Mouse (Mus musculus) thymus, postnatal 4 days (tissue): ENCODE measurements around the gene Mecom.
"Not testable (repeated sequence)": the region's sequence is repeated elsewhere in the genome, so short reads cannot be mapped to it uniquely, and the experiment has no call there.

Experiments
- DNase-seq: peaks from one replicate; pipeline ENCODE4 v3.0.0; 2021

The Mecom gene

DNA sequence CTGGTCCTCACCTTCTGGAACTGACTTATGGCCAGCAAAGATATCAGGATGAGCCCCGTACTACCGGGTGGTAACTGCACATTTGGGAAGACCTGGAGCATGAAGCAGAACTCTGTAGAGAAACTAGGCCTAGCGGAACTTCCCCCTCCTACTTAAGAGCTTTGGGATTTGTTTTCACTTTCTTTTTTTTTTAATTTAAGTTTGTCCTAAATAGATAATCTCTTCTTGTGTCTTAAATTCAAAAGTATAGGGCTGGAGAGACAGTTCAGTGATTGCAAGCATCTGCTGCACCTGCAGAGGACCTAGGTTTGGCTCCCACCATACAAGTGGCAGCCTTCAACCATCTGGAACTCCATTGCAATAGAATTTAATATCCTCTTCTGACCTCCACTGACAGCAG, at the start of gene Mecom:
TSS of gene Mecom (minus strand) at position 101 of the 400 bp plus-strand sequence.
- no peak for DNase-seq

DNA sequence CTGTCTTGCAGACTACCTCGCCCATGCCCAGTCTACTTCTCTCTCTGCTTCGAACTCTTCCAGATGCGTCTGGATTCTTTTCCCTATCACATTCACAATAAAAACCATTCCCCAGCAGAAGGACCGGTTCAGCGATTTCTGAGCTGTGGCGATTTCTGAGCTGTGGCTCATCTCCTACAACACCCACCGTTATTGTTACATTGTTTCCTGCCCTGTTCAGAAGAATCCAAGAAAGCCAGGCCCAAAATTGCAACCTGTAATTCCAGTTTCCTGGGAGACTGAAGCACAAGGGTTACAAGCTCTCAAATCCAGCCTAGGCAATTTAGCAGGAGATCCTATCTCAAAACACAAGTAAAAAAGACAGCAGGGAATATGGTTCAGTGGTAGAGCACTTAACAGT, 49.5 kb upstream of the Mecom start:
- no peak for DNase-seq

DNA sequence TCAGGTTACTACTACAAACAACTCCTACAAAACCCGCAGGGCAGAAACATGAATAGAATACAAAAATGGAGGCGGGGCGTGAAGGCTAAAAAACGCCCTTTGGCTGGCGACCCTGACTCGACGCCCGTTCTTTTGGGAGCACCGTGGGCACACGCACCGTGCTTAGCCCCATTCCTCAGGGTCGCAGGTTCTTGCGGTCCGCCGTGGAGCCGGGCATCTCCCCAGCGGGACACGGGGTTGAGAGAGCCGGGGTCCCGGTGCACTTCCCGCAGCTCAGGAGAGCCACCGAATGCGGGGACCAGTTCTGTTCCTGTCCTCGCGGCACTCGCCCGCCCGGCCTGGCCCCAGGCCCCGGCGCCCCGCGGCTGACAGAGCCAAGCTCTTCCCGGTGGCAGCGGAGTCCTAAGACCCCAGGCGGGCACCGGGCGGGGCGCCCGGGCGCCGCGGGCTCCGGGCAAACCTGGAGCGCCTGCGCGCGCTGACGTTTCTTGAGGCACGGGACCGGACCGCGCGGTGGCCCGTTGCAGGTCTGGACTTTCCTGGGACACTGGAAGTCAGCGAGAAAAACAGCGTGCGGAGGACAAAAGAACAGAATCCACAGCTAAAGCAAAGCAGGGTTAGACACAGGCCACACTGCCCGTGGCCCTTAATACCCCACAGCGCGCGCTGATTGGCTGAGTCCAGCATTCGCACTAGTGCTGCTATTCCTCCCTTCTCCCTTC, 47.5 kb upstream of the Mecom start:
- peak; percentile 37 for DNase-seq

DNA sequence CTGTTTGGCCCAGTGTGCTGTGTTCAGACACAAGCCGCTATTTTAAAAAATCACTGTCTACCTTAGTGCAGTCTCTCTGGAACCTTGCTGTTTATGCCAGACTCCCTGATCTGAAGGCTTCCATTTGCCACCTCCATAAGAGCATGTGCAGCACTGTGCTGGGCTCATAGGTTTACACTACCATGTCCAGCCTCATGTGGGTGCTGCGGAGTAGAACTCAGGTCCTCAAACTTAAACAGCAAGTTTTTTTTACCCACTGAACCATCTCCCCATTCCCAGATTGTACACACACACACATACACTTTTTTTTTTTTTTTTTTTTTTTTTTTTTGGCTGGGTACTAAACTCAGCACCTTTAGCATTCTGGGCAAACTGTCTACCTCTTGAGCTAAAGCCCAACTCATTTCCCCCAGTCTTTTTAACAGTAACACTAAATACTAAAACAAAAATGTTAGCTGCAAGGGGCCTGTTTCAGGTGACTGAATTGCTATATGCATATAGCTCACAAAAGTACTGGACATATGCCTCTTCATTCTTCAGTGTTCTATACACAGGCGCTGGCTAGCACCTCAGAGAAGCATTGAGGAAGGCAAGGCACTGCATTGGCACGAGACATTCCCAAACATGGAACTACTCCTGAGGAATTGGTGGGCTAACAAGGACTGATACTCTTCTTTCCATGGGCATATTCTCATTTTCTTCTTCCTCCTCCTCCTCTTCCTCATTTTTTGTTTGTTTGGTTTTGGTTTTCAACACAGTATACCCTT, 46.1 kb upstream of the Mecom start:
- peak; percentile 50 for DNase-seq

DNA sequence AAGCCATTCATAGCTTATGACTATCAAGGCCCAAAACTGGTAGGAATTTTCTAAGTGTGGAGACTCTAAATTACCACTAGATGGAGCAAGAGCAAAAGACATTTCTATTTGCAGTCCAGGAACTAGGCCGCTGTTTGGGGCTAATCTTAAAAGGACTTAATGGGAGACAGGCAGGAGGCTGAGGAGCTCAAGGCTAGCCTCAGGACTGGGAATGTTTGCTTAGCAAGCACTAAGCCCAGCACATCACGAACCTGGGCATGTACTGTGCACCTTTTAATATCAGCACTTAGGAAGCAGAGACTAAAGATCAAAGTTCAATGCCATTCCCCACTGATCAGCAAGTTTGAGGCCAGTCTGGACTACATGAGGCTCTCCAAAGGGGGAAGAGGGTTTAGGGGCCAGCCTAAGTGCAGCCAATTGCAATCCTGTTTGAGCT, 44.6 kb upstream of the Mecom start:
- peak; percentile 21 for DNase-seq

DNA sequence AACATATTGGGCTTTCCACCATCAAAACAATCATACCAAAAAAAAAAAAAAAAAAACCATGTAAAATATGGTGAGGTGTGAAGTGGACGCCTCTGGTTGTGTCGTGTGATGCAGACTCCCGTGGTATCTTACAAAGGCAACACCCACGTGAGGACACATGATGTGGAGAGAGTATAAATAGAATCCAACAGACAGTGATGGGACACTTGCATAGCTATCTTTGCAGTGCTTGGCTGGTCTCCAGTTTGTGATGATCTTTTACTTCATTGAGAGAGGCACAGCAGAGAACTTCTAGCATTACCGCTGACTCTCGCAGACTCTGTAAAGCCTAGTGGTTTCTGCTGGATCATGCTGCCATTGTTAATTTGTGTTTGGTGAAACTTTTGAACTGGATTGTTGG, 41.1 kb upstream of the Mecom start:
- DNase-seq: no peak

DNA sequence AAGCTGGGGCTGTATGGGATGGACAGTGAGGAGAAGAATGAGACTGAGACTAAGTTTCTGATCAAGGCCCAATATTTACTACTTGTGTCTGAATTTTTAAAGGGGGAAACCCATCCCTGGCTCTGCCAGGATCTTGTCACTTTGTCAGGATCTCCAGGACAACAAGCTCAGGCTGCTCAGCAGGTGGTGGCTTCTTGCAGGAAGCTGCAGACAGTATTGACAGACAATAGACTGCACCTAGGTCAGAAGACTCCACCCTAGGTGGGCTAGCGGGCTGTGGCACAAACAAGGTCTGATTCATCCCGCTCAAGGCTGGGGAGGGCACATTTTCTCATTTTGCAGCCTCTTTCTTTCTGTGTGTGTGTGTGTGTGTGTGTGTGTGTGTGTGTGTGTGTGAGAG, 25.7 kb upstream of the Mecom start:
- DNase-seq: no peak

DNA sequence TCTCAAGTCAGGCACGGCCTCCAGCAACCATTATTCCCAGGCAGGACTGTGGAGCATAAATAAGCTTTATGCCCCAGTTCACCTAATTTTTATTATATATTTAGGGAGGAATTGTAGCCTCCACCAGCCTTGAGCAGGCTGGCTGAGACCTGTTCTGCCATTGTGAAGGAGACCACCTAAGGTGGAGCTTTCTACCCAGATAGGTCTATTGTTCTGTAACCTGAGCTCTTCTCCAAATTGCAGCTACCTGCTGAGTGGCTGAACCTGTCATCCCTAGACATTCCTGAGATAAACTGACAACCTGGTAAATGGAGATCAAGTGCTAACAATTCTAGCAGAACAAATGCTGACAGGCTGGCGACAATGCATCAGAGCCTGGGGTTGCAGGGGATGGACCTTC, 18.5 kb upstream of the Mecom start:
- DNase-seq: not testable (repeated sequence)

DNA sequence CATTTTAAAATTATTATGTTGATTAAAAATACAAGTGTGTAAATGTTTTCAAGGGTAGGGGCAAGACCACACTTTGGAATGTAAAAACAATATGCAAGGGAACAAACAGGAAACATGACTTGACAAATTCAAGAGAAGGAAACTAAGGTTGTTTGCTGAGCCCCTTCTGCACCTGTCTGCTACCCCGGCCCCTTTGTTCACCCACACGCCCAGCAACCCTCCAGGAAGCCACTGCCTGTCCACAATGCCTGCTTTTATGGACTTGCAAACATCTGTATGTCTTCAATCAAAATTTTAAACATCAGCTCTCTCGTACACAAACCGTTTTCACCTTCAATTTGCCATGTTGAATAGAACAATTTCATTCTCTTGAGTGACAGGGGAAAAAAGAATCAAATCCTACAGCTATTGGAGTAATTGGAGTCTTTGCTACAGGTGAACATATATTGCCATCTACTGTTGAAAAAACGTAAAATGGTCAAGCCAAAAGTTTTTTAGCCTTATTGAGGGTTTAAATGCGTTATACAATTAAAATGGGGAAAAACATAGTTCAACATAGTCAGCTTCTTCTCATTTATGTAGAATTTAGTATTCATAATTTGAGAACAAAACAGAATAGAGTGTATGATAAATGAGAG, 13.0 kb upstream of the Mecom start:
- peak; percentile 24 for DNase-seq

DNA sequence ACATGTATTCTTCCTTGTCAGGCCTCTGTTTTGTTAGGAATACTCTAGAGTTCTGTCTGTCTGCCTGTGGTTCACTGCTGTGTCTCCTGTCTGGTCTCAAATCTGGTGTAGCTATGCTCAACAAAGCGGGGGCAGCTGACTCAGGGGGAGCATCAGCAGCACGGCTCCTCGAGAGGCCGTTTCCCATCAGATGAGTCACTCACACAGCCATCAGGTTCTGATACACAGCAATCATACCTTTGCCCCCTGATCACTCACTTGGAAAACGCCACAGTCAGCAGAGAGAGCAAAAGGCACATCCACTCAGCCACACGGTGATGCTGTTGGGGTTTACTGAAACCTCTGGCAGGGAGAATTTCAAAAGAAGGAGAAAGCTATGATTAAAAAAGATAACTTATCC, 5.9 kb upstream of the Mecom start:
- DNase-seq: no peak

DNA sequence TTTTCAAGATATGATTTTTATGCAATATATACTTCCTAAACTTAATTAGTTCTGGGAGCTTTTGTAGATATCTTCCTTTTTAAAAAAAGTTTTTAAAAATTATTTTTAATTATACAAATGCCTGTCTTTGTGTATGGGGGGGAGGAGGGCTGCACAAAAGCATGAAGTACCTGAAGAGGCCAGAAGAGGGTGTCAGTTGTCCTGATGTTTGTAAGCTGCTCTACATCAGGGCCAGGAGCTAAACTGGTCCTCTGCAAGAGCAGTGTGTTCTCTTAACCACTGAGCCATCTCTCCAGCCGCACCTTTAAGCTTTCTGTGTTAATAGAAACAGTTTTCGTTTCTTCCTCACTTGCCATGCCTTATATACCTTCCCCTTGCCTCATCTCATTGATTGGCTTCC, 2.4 kb upstream of the Mecom start:
- peak; percentile 18 for DNase-seq

DNA sequence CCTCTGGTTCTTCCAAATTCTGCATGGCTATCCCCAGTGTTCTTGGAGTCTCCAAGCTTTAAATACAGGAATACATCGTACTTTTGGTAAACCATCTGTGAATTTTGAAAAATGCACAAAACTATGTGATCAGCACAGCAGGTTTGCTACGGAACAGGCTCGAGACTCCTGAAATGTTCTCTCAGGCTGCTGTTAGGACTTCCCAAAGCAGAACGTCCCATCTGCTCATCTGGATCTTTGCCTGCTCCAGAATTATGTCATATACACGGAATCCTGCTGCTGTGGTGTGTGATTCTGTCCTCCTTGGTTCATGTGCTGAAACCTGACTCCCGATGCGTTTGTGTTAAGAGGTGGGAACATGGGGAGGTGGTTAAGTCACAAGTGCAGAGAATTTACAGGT, 1.1 kb upstream of the Mecom start:
- DNase-seq: no peak

DNA sequence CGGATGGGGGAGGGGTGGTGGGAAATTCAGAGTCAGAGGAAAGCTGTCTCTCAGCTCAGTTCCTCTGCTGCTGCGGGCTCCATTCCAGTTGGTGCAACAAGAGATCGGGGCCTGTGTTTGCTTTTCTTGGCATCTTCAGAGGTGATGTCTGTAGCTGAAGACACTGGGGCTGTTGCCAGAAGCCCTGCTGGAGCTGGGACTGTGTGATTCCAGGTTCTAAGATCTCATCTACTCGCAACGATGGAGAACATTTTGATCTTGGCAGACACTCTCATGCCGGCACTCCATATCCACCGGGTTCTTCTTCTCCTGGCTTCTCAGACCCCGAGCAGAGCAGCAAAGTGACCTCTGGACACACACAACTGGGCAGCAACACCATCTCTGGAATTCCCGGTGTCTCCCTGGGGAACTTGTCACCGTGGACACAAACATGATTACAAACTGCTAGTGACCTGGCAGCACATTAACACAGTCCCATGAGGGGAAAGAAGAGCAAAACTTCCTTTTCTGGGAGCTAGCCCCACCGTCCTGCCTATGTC, 908 bp downstream of the Mecom start:
- no peak for DNase-seq

DNA sequence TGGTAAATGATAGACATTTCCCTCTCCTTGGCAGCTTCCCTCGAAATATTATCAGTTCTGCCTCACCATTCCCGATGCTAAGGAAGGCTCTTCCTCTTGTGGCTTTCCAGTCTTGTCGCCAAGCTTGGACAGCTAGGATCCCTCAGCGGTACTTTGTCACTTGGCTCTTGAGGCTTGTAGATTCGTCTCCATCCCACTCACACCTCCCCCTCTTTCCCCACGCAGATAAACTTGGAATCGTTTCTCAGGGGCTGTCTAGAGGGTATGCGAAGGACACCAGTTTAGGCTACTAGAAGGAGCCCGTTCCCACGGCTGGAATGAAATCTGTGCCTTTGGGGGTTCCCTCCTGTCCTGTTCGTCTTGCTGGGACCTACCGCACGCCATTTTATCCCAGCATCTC, 1.4 kb downstream of the Mecom start:
- no peak for DNase-seq

DNA sequence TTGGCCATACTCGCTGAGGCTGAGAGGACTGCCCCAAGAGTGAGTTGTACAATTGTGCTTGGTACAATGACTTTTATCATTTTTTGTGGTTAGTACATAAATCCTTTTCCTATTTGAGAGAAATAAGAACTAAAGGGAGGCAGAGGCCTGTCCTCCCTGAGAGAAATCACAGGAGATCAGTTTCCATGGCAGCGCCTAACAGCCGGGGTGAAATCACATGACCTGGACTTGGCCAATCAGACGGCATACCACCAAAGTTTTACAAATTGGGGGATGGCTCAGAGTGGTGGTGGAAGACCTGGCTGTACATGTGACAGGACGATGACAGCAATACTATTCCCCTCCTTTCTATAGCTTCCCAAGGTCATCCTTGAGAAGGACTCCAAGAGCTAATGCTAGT, 2.6 kb downstream of the Mecom start:
- DNase-seq: no peak

DNA sequence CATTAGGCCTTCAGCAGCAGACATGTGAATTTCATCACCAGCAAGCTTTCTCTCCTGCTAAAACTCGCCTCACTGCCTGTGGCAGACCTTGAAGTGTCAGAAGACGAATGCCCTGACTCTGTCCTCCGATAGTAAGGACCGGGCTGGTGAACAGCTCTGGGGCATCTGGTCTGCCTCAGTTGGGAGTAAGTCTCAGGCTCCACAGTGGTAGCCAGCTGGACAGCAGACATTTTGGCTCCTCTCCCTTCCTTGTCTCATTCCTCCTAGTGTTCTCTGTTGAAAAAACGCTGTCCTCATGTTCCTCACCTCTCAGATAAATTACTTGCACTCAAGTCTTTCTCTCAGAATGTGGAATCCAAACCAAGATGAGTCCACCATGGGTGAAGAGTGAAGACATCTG, 3.5 kb downstream of the Mecom start:
- DNase-seq: no peak

DNA sequence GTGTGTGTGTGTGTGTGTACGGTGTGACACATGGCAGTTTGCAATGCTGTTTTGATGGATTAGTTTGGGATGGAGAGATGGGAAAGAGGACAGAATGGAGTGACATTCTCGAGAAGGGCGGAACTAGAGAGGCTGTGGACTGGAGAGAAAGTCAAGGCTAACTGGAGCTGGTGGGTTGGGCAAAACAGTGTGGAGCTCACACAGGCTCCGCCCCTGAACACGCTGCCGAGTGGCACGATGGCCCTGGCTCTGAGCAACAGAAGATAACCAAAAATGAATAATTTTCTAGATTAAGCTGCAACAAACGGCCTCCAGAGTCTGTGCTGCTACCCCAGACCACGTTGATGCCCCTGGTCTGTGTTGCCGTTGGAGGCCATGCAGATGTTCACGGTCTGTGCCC, 12.0 kb downstream of the Mecom start:
- DNase-seq: no peak

DNA sequence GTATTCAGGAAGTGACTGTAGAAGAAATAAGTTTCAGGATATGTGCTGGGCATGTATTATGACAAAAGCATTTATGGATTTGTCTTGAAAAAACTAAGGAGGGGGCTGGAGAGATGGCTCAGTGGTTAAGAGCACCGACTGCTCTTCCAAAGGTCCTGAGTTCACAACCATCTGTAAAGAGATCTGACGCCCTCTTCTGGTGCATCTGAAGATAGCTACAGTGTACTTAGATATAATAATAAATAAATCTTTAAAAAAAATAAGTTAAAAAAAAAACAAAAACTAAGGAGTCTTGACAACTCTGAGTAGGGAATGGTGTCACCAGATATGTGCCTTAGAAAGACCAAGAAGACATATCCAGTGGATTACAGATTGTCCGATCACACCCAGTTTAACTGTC, 27.1 kb downstream of the Mecom start:
- not testable (repeated sequence) for DNase-seq

DNA sequence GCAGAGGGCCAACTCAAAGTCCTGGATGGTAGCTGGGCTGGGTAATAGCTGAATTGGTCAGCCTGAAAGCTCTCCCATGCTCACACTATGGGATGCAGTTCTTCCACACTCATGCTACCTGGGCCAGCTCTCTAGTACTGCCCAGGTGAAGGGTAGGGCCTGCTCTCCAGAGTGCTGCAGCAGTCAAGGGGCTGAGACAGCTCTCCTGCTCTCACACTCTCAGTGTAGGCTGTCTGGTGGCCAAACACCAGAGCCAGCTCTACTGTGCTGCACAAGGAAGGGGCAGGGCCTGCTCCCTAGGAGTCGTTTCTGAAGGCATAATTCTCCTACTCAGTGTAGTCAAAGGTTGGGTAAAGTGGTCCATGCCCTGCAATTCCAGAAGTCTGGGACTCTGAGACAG, 28.4 kb downstream of the Mecom start:
- no peak for DNase-seq

DNA sequence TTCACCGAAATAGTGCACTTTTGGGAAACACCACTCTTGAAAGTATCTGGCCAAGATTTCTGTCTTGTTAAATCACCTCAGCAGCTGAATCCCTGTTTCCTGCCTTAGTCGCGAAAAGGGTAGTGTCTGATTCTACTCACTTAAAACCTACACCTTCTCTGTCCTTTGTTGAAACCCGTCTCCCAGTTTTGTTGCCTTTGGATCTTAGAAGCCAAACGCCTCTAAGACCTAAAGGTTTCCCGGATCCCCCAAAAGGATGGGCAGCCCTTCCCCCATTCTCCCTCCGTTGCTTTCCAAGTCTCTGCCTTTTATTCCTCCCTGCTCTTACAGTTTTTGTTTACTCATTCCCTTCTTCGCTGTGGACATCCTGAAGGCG, 32.0 kb downstream of the Mecom start:
- no peak for DNase-seq

DNA sequence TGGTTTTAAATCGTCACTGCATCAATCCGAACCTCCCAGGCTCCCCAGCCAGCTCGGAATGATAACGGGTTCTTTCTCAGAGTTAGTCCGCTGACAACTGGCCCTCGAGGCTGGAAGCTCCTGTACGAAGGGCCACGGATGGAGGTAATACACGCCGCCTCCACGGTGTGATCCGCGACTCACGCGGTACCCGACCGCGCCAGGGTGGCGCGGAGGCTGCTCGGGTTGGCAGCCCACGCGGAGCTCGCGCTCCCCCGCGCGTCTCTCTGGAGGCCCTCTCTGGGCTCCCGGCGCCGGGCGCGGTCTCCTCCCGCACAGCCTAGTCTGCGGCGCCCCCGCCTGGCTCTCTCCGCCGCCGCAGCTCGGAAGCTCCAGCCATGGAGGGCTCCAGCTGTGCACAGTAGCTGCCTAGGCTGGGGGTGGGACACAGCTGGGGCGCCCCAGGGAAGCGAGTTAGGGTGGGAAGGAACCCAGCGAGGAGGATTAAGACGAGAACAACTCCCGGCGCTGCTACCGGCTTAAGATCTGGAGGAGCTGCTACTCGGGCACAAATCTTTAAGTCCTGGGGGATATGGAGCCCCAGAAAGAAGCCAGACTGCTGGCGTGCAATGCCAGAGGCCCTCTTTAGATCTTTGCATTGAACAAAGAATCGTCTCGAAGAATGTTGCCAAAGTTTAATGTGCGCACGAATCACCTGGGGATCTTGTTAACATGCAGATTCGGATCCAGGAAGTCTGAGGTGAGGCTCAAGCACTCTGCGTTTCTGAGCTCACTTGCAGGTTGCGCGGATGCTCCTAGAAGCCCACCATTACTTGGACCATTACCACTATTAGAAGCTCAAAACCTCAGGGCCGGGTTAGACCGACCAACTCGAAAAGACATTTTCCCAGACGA, 32.7 kb downstream of the Mecom start:
- DNase-seq: peak; percentile 66

DNA sequence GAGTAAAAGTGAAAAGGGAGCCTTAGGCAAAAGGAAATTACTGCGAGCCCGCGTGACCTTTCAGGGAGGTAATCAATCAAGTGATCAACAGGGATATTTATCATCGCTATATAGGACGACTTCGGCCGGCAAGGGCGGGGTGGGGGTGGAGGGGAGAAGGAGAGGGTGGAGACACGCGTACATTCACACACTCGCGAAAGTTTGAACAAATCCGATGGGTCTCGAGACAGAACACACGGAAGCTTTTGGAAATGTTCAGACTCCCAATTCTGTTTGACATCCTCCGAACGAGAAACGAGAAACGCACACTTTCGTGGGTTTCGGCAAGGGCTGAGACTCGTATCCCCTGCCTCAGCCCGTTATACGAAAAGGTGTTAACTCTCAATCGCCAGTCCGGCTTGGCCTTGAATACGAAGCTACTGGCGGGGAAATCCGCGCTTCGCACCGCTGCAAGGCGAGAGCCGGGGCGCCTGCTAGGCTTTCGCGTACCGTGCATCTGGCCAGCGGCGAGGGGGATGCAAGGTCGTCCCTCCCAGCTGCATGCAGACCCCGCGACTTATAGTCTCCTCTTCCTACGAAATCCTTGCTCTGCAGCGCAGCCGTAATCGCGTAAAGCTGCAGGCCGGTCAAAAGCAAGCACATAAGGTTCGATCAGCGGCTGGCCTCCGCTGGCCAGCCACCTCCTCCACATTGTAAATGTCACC, 33.6 kb downstream of the Mecom start:
- DNase-seq: peak; percentile 16
